Mouse (Mus musculus): Measurements from ENCODE around the gene Rhox2h. TPM values are rescaled to one million over a fixed set of nuclear protein-coding genes. Genes with fewer than 3 reads are reported as not detected.
"Not testable (repeated sequence)": the region's sequence is repeated elsewhere in the genome, so short reads cannot be mapped to it uniquely, and the experiment has no call there.

Rhox2h gene
- not detected in 2 replicates for polyA plus RNA-seq (2012; ENCODE audit: insufficient read depth, insufficient read length, missing spikeins)

DNA sequence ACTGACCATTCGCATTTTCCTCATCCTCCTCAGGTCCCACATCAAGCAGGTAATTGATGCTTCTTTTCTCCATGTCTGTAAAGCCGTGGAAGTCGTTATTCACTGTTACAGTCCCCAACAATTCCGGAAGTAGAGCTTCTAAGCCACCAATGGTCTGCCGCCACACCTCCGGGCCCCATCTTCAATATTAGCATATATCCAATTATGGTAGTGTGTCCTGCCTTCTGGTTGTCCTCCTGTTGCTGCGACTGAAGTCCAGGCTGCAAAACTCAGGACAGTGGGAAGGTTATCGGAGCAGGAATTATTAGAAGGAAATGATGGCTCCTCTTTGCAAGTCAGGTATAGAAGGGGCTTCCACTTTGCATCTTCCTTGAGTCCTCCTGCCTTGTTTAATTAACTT is at the start of gene Rhox2h:
Gene Rhox2h (minus strand): TSS at position 101 of the 400 bp plus-strand sequence.
- H3K4me1 ChIP-seq (ENCODE audit: control insufficient read depth, insufficient read depth, insufficient read length, low read length); H3K4me3 ChIP-seq (ENCODE audit: insufficient read depth, low read depth, low read length); H3K27ac ChIP-seq (replicated peaks; ENCODE audit: low read depth, low read length): not testable (repeated sequence)

GRCm38 (mm10) chrX:37701821-37702387 is 28.8 kb upstream of the Rhox2h start:
- no peak overlapping the region for H3K27ac ChIP-seq (replicated peaks; ENCODE audit: low read depth, low read length)
- no peak overlapping the region for H3K4me3 ChIP-seq (ENCODE audit: insufficient read depth, low read depth, low read length)
- no peaks in the 10 kb centered on the region for H3K4me1 ChIP-seq (ENCODE audit: control insufficient read depth, insufficient read depth, insufficient read length, low read length)

GRCm38 (mm10) chrX:37692261-37692660 is 19.2 kb upstream of the Rhox2h start:
- Histone ChIP-seq H3K4me3 (ENCODE audit: insufficient read depth, low read depth, low read length) (no peak overlapping the region), H3K4me1 (ENCODE audit: control insufficient read depth, insufficient read depth, insufficient read length, low read length) (no peaks in the 10 kb centered on the region), H3K27ac (replicated peaks; ENCODE audit: low read depth, low read length) (no peak overlapping the region)

GRCm38 (mm10) chrX:37683031-37683715 is 10.1 kb upstream of the Rhox2h start:
- H3K4me3 ChIP-seq (ENCODE audit: insufficient read depth, low read depth, low read length): no peak overlapping the region
- no peaks in the 10 kb centered on the region for H3K4me1 ChIP-seq (ENCODE audit: control insufficient read depth, insufficient read depth, insufficient read length, low read length)
- no peak overlapping the region for H3K27ac ChIP-seq (replicated peaks; ENCODE audit: low read depth, low read length)

GRCm38 (mm10) chrX:37668664-37669063 is 4.4 kb downstream of the Rhox2h start, which contains the start of gene Rhox3h:
TSS of gene Rhox3h (minus strand) at chrX:37668764.
- H3K27ac ChIP-seq (replicated peaks; ENCODE audit: low read depth, low read length); H3K4me1 ChIP-seq (ENCODE audit: control insufficient read depth, insufficient read depth, insufficient read length, low read length); H3K4me3 ChIP-seq (ENCODE audit: insufficient read depth, low read depth, low read length): not testable (repeated sequence)

DNA sequence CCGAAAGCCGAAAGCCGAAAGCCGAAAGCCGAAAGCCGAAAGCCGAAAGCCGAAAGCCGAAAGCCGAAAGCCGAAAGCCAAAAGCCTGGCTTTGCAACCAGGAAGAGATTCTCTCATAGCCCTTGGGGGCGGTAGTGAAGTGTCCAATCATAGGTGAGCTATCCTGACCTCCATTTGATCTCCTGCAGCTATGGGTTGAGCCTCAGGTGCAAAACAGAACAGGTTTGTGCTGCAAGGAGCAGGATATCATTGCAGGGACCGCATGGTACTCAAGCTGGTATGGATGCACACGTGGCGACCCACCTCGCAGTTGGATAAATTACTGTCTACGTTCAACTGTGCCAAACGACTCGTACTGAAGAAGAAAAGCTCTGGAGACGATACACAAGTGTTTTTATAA is 21.9 kb downstream of the Rhox2h start, which contains the start of gene Rhox4g:
Gene Rhox4g (minus strand): TSS at position 101 of the 400 bp plus-strand sequence.
- H3K27ac ChIP-seq (replicated peaks; ENCODE audit: low read depth, low read length); H3K4me1 ChIP-seq (ENCODE audit: control insufficient read depth, insufficient read depth, insufficient read length, low read length); H3K4me3 ChIP-seq (ENCODE audit: insufficient read depth, low read depth, low read length): not testable (repeated sequence)

DNA sequence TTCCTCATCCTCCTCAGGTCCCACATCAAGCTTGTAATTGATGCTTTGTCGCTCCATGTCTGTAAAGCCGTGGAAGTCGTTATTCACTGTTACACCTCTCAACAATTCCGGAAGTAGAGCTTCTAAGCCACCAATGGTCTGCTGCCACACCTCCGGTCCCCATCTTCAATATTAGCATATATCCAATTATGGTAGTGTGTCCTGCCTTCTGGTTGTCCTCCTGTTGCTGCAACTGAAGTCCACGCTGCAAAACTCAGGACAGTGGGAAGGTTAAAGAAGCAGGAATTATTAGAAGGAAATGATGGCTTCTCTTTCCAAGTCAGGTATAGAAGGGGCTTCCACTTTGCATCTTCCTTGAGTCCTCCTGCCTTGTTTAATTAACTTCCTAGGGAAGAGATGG is 29.7 kb downstream of the Rhox2h start, which contains the start of gene Rhox2g:
Gene Rhox2g (minus strand): TSS at position 101 of the 400 bp plus-strand sequence.
- H3K27ac ChIP-seq (replicated peaks; ENCODE audit: low read depth, low read length); H3K4me1 ChIP-seq (ENCODE audit: control insufficient read depth, insufficient read depth, insufficient read length, low read length); H3K4me3 ChIP-seq (ENCODE audit: insufficient read depth, low read depth, low read length): not testable (repeated sequence)

GRCm38 (mm10) chrX:37628512-37628911 is 44.6 kb downstream of the Rhox2h start, which contains the start of gene Rhox3g:
TSS of gene Rhox3g (minus strand) at chrX:37628612.
- H3K4me1 ChIP-seq (ENCODE audit: control insufficient read depth, insufficient read depth, insufficient read length, low read length); H3K4me3 ChIP-seq (ENCODE audit: insufficient read depth, low read depth, low read length); H3K27ac ChIP-seq (replicated peaks; ENCODE audit: low read depth, low read length): not testable (repeated sequence)

Other genes starting within 250 kb of the Rhox2h start
- not detected in 2 replicates for gene Rhox4b, start 240.8 kb downstream of the Rhox2h start, polyA plus RNA-seq (2012; ENCODE audit: insufficient read depth, insufficient read length, missing spikeins)
- not detected in 2 replicates for gene Rhox2c, start 219.6 kb downstream of the Rhox2h start, polyA plus RNA-seq (2012; ENCODE audit: insufficient read depth, insufficient read length, missing spikeins)
- not detected in 2 replicates for gene Rhox3c, start 214.7 kb downstream of the Rhox2h start, polyA plus RNA-seq (2012; ENCODE audit: insufficient read depth, insufficient read length, missing spikeins)
- not detected in 2 replicates for gene Rhox4c, start 192.9 kb downstream of the Rhox2h start, polyA plus RNA-seq (2012; ENCODE audit: insufficient read depth, insufficient read length, missing spikeins)
- not detected in 2 replicates for gene Rhox2d, start 179.8 kb downstream of the Rhox2h start, polyA plus RNA-seq (2012; ENCODE audit: insufficient read depth, insufficient read length, missing spikeins)
- gene Rhox4d, start 158.9 kb downstream of the Rhox2h start, polyA plus RNA-seq (2012; ENCODE audit: insufficient read depth, insufficient read length, missing spikeins): not detected in 2 replicates
- not detected in 2 replicates for gene Rhox2e, start 142.8 kb downstream of the Rhox2h start, polyA plus RNA-seq (2012; ENCODE audit: insufficient read depth, insufficient read length, missing spikeins)
- not detected in 2 replicates for gene Rhox3e, start 131.3 kb downstream of the Rhox2h start, polyA plus RNA-seq (2012; ENCODE audit: insufficient read depth, insufficient read length, missing spikeins)
- not detected in 2 replicates for gene Rhox4e, start 115.9 kb downstream of the Rhox2h start, polyA plus RNA-seq (2012; ENCODE audit: insufficient read depth, insufficient read length, missing spikeins)
- gene Rhox2f, start 101.9 kb downstream of the Rhox2h start, polyA plus RNA-seq (2012; ENCODE audit: insufficient read depth, insufficient read length, missing spikeins): not detected in 2 replicates
- gene Rhox3f, start 92.3 kb downstream of the Rhox2h start, polyA plus RNA-seq (2012; ENCODE audit: insufficient read depth, insufficient read length, missing spikeins): not detected in 2 replicates
- not detected in 2 replicates for gene Rhox4f, start 65.6 kb downstream of the Rhox2h start, polyA plus RNA-seq (2012; ENCODE audit: insufficient read depth, insufficient read length, missing spikeins)
- gene Rhox3g, start 44.7 kb downstream of the Rhox2h start, polyA plus RNA-seq (2012; ENCODE audit: insufficient read depth, insufficient read length, missing spikeins): not detected in 2 replicates
- gene Rhox2g, start 29.8 kb downstream of the Rhox2h start, polyA plus RNA-seq (2012; ENCODE audit: insufficient read depth, insufficient read length, missing spikeins): not detected in 2 replicates
- not detected in 2 replicates for gene Rhox4g, start 21.9 kb downstream of the Rhox2h start, polyA plus RNA-seq (2012; ENCODE audit: insufficient read depth, insufficient read length, missing spikeins)
- gene Rhox3h, start 4.5 kb downstream of the Rhox2h start, polyA plus RNA-seq (2012; ENCODE audit: insufficient read depth, insufficient read length, missing spikeins): not detected in 2 replicates
- gene Rhox5, start 131.6 kb upstream of the Rhox2h start, polyA plus RNA-seq (2012; ENCODE audit: insufficient read depth, insufficient read length, missing spikeins): not detected in 2 replicates
- gene Rhox6, start 153.6 kb upstream of the Rhox2h start, polyA plus RNA-seq (2012; ENCODE audit: insufficient read depth, insufficient read length, missing spikeins): not detected in 2 replicates
- gene Rhox7a, start 158.4 kb upstream of the Rhox2h start, polyA plus RNA-seq (2012; ENCODE audit: insufficient read depth, insufficient read length, missing spikeins): not detected in 2 replicates
- gene Rhox8, start 205.7 kb upstream of the Rhox2h start, polyA plus RNA-seq (2012; ENCODE audit: insufficient read depth, insufficient read length, missing spikeins): not detected in 2 replicates
- not detected in 2 replicates for gene Rhox7b, start 224.0 kb upstream of the Rhox2h start, polyA plus RNA-seq (2012; ENCODE audit: insufficient read depth, insufficient read length, missing spikeins)
- gene Rhox9, start 228.5 kb upstream of the Rhox2h start, polyA plus RNA-seq (2012; ENCODE audit: insufficient read depth, insufficient read length, missing spikeins): not detected in 2 replicates